Mouse (Mus musculus) spleen, postnatal 14 days (tissue): ENCODE measurements around the gene Gemin7.
"Not testable (repeated sequence)": the region's sequence is repeated elsewhere in the genome, so short reads cannot be mapped to it uniquely, and the experiment has no call there.

Experiments used
- DNase-seq, 2 experiments: peaks; one replicate each; pipeline ENCODE4 v3.0.0; 2021 to 2022; ENCODE audit warnings: low spot score in 2 of 2

Gene Gemin7

GRCm38 (mm10) chr7:19577141-19577852, at the start of gene Gemin7, which contains the start of gene Zfp296:
Gene Gemin7, minus strand, starts transcription at chr7:19577595.
Gene Zfp296, plus strand, starts transcription at chr7:19577287.
- peak; percentile 37 to 51 for DNase-seq

GRCm38 (mm10) chr7:19623433-19623832, 46.0 kb upstream of the Gemin7 start:
- DNase-seq = no peak

GRCm38 (mm10) chr7:19622241-19622640, 44.8 kb upstream of the Gemin7 start:
- no peak for DNase-seq

- no peak for DNase-seq
Measured at GRCm38 (mm10) chr7:19620811-19621210, 43.4 kb upstream of the Gemin7 start.

GRCm38 (mm10) chr7:19619004-19619801, 41.8 kb upstream of the Gemin7 start:
- peak in 1 of 2 experiments; percentile 69 for DNase-seq

- DNase-seq = peak in 1 of 2 experiments; percentile 25
Measured at GRCm38 (mm10) chr7:19615036-19615577, 37.7 kb upstream of the Gemin7 start.

- DNase-seq = no peak
Measured at GRCm38 (mm10) chr7:19610969-19611368, 33.6 kb upstream of the Gemin7 start.

GRCm38 (mm10) chr7:19609641-19610332, 32.4 kb upstream of the Gemin7 start:
- no peak for DNase-seq

GRCm38 (mm10) chr7:19607291-19607690, 29.9 kb upstream of the Gemin7 start:
- DNase-seq = no peak

- not testable (repeated sequence) for DNase-seq
Measured at GRCm38 (mm10) chr7:19604606-19605214, 27.3 kb upstream of the Gemin7 start.

GRCm38 (mm10) chr7:19603849-19604605, 26.6 kb upstream of the Gemin7 start, which contains the start of gene Clasrp:
Gene Clasrp, minus strand, starts transcription at chr7:19604486.
- peak; percentile 95 to 96 for DNase-seq

- DNase-seq = no peak
Measured at GRCm38 (mm10) chr7:19603055-19603454, 25.7 kb upstream of the Gemin7 start.

- no peak for DNase-seq
Measured at GRCm38 (mm10) chr7:19600562-19600961, 23.2 kb upstream of the Gemin7 start.

- no peak for DNase-seq
Measured at GRCm38 (mm10) chr7:19593061-19593730, 15.8 kb upstream of the Gemin7 start.

- peak; percentile 49 to 78 for DNase-seq
Measured at GRCm38 (mm10) chr7:19589917-19590316, 12.5 kb upstream of the Gemin7 start.

GRCm38 (mm10) chr7:19589207-19589606, 11.8 kb upstream of the Gemin7 start:
- peak; percentile 39 to 65 for DNase-seq

- DNase-seq = no peak
Measured at GRCm38 (mm10) chr7:19586269-19586668, 8.9 kb upstream of the Gemin7 start.

GRCm38 (mm10) chr7:19580634-19581033, 3.2 kb upstream of the Gemin7 start:
- no peak for DNase-seq

- no peak for DNase-seq
Measured at GRCm38 (mm10) chr7:19579751-19580150, 2.4 kb upstream of the Gemin7 start.

- no peak for DNase-seq
Measured at GRCm38 (mm10) chr7:19578436-19578835, 1.0 kb upstream of the Gemin7 start.
